Mouse (Mus musculus) ES-Bruce4 (cell line): ENCODE measurements at regions not wholly inside any gene's neighbourhood (a gene's known extent, or its start where the extent isn't known, plus 50 kb on each side); places are given as distances from the start of the nearest gene placed in this dataset.

Experiments used
- CTCF ChIP-seq: IDR thresholded peaks from one replicate; pipeline ENCODE4 v1.8.1; 2011; ENCODE audit warnings: low read depth, low read length
- EP300 ChIP-seq: IDR thresholded peaks from 2 replicates; pipeline ENCODE4 v1.6.1; 2011; ENCODE audit warnings: low read depth, low read length; ENCODE audit not compliant: insufficient read depth
- POLR2A ChIP-seq: IDR thresholded peaks from one replicate; pipeline ENCODE4 v1.8.1; 2011; ENCODE audit warnings: low read length; ENCODE audit not compliant: insufficient read depth

- TF ChIP-seq CTCF (no peak), POLR2A (no peak), EP300 (no peak)
These were observed 227.4 kb downstream of the Sox9 start for GRCm38 (mm10) chr11:113009376-113009775.
